Mouse (Mus musculus): ENCODE results near the gene Rpl19. TPM values are rescaled to one million over a fixed set of nuclear protein-coding genes. Genes with fewer than 3 reads are reported as not detected.

Gene Rpl19
- total RNA-seq, 2 experiments from 2014 or later, result 560 to 591 TPM

- intact Hi-C loops (cut with DNase I), result no loop called here
- no peak overlapping the region for H3K4me3 ChIP-seq
- no peak for DNase-seq (ENCODE audit: extremely low spot score in 1 of 2, low spot score in 2 of 2)
- TF ChIP-seq CTCF (IDR thresholded peaks at IDR 0.05), result no peak; the same call in 1 of the 2 replicates
- no peak overlapping the region for H3K27ac ChIP-seq
These were observed 20.0 kb downstream of the Rpl19 start for GRCm38 (mm10) chr11:98046466-98046865.

GRCm38 (mm10) chr11:98047745-98048144 is 21.2 kb downstream of the Rpl19 start:
- Histone ChIP-seq H3K27ac (no peak overlapping the region), H3K4me3 (no peak overlapping the region)
- no peak; the same call in 1 of the 2 replicates for TF ChIP-seq CTCF (IDR thresholded peaks at IDR 0.05)
- DNase-seq (ENCODE audit: extremely low spot score in 1 of 2, low spot score in 2 of 2), result peak in 1 of 2 experiments; percentile 29
- intact Hi-C loops (cut with DNase I), result no loop called here

GRCm38 (mm10) chr11:98049672-98050519 is 23.4 kb downstream of the Rpl19 start:
- Histone ChIP-seq H3K4me3 (no peak overlapping the region), H3K27ac (no peak overlapping the region; the same call in 1 of the 2 replicates)
- DNase-seq (ENCODE audit: extremely low spot score in 1 of 2, low spot score in 2 of 2), result peak in 1 of 2 experiments; percentile 48
- intact Hi-C loops (cut with DNase I), result no loop called here
- no peak for TF ChIP-seq CTCF (IDR thresholded peaks at IDR 0.05)

GRCm38 (mm10) chr11:98050520-98050815 is 24.0 kb downstream of the Rpl19 start:
- intact Hi-C loops (cut with DNase I), result no loop called here
- Histone ChIP-seq H3K4me3 (no peak overlapping the region), H3K27ac (no peak overlapping the region; the same call in 1 of the 2 replicates)
- DNase-seq (ENCODE audit: extremely low spot score in 1 of 2, low spot score in 2 of 2), result no peak
- no peak for TF ChIP-seq CTCF (IDR thresholded peaks at IDR 0.05)

- Histone ChIP-seq H3K4me3 (no peak overlapping the region; the same call in 1 of the 2 replicates), H3K27ac (no peak overlapping the region; the same call in 1 of the 2 replicates)
- TF ChIP-seq CTCF (IDR thresholded peaks at IDR 0.05), result no peak
- no peak for DNase-seq (ENCODE audit: extremely low spot score in 1 of 2, low spot score in 2 of 2)
- intact Hi-C loops (cut with DNase I), result no loop called here
These were observed 24.4 kb downstream of the Rpl19 start for GRCm38 (mm10) chr11:98050940-98051339.

GRCm38 (mm10) chr11:98051611-98052128 is 25.2 kb downstream of the Rpl19 start:
- Histone ChIP-seq H3K27ac (peak overlapping the region; percentile 51; the same call in 1 of the 2 replicates), H3K4me3 (peak overlapping the region; percentile 59)
- intact Hi-C loops (cut with DNase I), result no loop called here
- DNase-seq (ENCODE audit: extremely low spot score in 1 of 2, low spot score in 2 of 2), result no peak
- no peak for TF ChIP-seq CTCF (IDR thresholded peaks at IDR 0.05)

- DNase-seq (ENCODE audit: extremely low spot score in 1 of 2, low spot score in 2 of 2), result peak; percentile 38 to 42
- peak overlapping the region; percentile 51 for H3K27ac ChIP-seq
- intact Hi-C loops (cut with DNase I), result no loop called here
- no peak for TF ChIP-seq CTCF (IDR thresholded peaks at IDR 0.05)
- peak overlapping the region; percentile 59 for H3K4me3 ChIP-seq
These were observed 25.8 kb downstream of the Rpl19 start for GRCm38 (mm10) chr11:98052129-98052988.

- intact Hi-C loops (cut with DNase I), result no loop called here
- H3K27ac ChIP-seq, result peak within 1 kb of the TSS; percentile 51
- no peak for TF ChIP-seq CTCF (IDR thresholded peaks at IDR 0.05)
- H3K4me3 ChIP-seq, result peak within 1 kb of the TSS; percentile 59
- DNase-seq (ENCODE audit: extremely low spot score in 1 of 2, low spot score in 2 of 2), result peak; percentile 67 to 68
These were observed 26.7 kb downstream of the Rpl19 start, which contains the start of gene Stac2 for GRCm38 (mm10) chr11:98052989-98053834. TSS of gene Stac2 (minus strand) at chr11:98053462.

- H3K27ac ChIP-seq, result peak overlapping the region; percentile 80
These were observed 31.0 kb downstream of the Rpl19 start for GRCm38 (mm10) chr11:98057466-98057865.

GRCm38 (mm10) chr11:98057998-98058397 is 31.5 kb downstream of the Rpl19 start:
- DNase-seq (ENCODE audit: extremely low spot score in 1 of 2, low spot score in 2 of 2), result no peak
- TF ChIP-seq CTCF (IDR thresholded peaks at IDR 0.05), result no peak
- H3K4me3 ChIP-seq, result no peak overlapping the region
- H3K27ac ChIP-seq, result peak overlapping the region; percentile 80
- intact Hi-C loops (cut with DNase I), result no loop called here

More at GRCm38 (mm10) chr11:98057466-98057865, 31.0 kb downstream of the Rpl19 start:
- H3K4me3 ChIP-seq, result no peak overlapping the region
- peak; percentile 29 to 44 for DNase-seq (ENCODE audit: extremely low spot score in 1 of 2, low spot score in 2 of 2)
- intact Hi-C loops (cut with DNase I), result no loop called here
- TF ChIP-seq CTCF (IDR thresholded peaks at IDR 0.05), result no peak

GRCm38 (mm10) chr11:98059662-98060061 is 33.2 kb downstream of the Rpl19 start:
- peak overlapping the region; percentile 89 for H3K27ac ChIP-seq

More at GRCm38 (mm10) chr11:98059662-98060061, 33.2 kb downstream of the Rpl19 start:
- no peak for DNase-seq (ENCODE audit: extremely low spot score in 1 of 2, low spot score in 2 of 2)
- intact Hi-C loops (cut with DNase I), result no loop called here
- H3K4me3 ChIP-seq, result no peak overlapping the region
- no peak for TF ChIP-seq CTCF (IDR thresholded peaks at IDR 0.05)

Data from left cerebral cortex, adult 2 months (tissue).